Mouse (Mus musculus): ENCODE data around the gene Hoxc6. TPM values are rescaled to one million over a fixed set of nuclear protein-coding genes. Genes with fewer than 3 reads are reported as not detected.

Hoxc6 gene
- not detected in 2 replicates for polyA plus RNA-seq (2012)

GRCm38 (mm10) chr15:102997939-102998355 is at the start of gene Hoxc6:
Hoxc6 (plus strand) TSS chr15:102998257.
- Histone ChIP-seq H3K36me3 (ENCODE audit: control insufficient read depth) (no peaks in the 10 kb centered on the region), H3K4me1 (ENCODE audit: control insufficient read depth) (no peaks in the 10 kb centered on the region), H3K4me3 (replicated peaks) (no peak within 1 kb of the TSS), H3K27me3 (ENCODE audit: control insufficient read depth) (peaks cover 100% of the 10 kb centered on the region), H3K9me3 (ENCODE audit: control insufficient read depth, low read length) (no peaks in the 10 kb centered on the region)
- TF ChIP-seq GATA1 (IDR thresholded peaks at IDR 0.05; ENCODE audit: low read length) = no peak
- TF ChIP-seq TAL1 (IDR thresholded peaks at IDR 0.05; ENCODE audit: low read length) = no peak

- H3K9me3 ChIP-seq (ENCODE audit: control insufficient read depth, low read length) = no peaks in the 10 kb centered on the region; the same call in 1 of the 2 replicates
- no peaks in the 10 kb centered on the region for H3K36me3 ChIP-seq (ENCODE audit: control insufficient read depth)
- H3K4me3 ChIP-seq (replicated peaks) = no peak overlapping the region
- TF ChIP-seq TAL1 (IDR thresholded peaks at IDR 0.05; ENCODE audit: low read length) (no peak), GATA1 (IDR thresholded peaks at IDR 0.05; ENCODE audit: low read length) (no peak)
- peaks cover 100% of the 10 kb centered on the region for H3K27me3 ChIP-seq (ENCODE audit: control insufficient read depth)
- no peaks in the 10 kb centered on the region for H3K4me1 ChIP-seq (ENCODE audit: control insufficient read depth)
These were observed 49.2 kb upstream of the Hoxc6 start for GRCm38 (mm10) chr15:102948842-102949241.

GRCm38 (mm10) chr15:102949696-102950095 is 48.4 kb upstream of the Hoxc6 start:
- Histone ChIP-seq H3K9me3 (ENCODE audit: control insufficient read depth, low read length) (peaks cover 3% of the 10 kb centered on the region; the same call in 1 of the 2 replicates), H3K4me3 (replicated peaks) (no peak overlapping the region), H3K4me1 (ENCODE audit: control insufficient read depth) (no peaks in the 10 kb centered on the region), H3K27me3 (ENCODE audit: control insufficient read depth) (peaks cover 100% of the 10 kb centered on the region), H3K36me3 (ENCODE audit: control insufficient read depth) (no peaks in the 10 kb centered on the region)
- TF ChIP-seq GATA1 (IDR thresholded peaks at IDR 0.05; ENCODE audit: low read length) (no peak), TAL1 (IDR thresholded peaks at IDR 0.05; ENCODE audit: low read length) (no peak)

GRCm38 (mm10) chr15:102950877-102951276 is 47.2 kb upstream of the Hoxc6 start:
- TF ChIP-seq GATA1 (IDR thresholded peaks at IDR 0.05; ENCODE audit: low read length) (no peak), TAL1 (IDR thresholded peaks at IDR 0.05; ENCODE audit: low read length) (no peak)

GRCm38 (mm10) chr15:102953561-102953960 is 44.5 kb upstream of the Hoxc6 start:
- no peak for TF ChIP-seq GATA1 (IDR thresholded peaks at IDR 0.05; ENCODE audit: low read length)
- TF ChIP-seq TAL1 (IDR thresholded peaks at IDR 0.05; ENCODE audit: low read length) = no peak
- Histone ChIP-seq H3K36me3 (ENCODE audit: control insufficient read depth) (no peaks in the 10 kb centered on the region), H3K4me3 (replicated peaks) (no peak overlapping the region), H3K9me3 (ENCODE audit: control insufficient read depth, low read length) (peaks cover 8% of the 10 kb centered on the region; the same call in 1 of the 2 replicates), H3K4me1 (ENCODE audit: control insufficient read depth) (no peaks in the 10 kb centered on the region), H3K27me3 (ENCODE audit: control insufficient read depth) (peaks cover 100% of the 10 kb centered on the region)

More at GRCm38 (mm10) chr15:102950877-102951276, 47.2 kb upstream of the Hoxc6 start:
- H3K27me3 ChIP-seq (ENCODE audit: control insufficient read depth) = peaks cover 100% of the 10 kb centered on the region
- no peak overlapping the region for H3K4me3 ChIP-seq (replicated peaks)
- no peaks in the 10 kb centered on the region for H3K4me1 ChIP-seq (ENCODE audit: control insufficient read depth)
- H3K36me3 ChIP-seq (ENCODE audit: control insufficient read depth) = no peaks in the 10 kb centered on the region
- peaks cover 5% of the 10 kb centered on the region; the same call in 1 of the 2 replicates for H3K9me3 ChIP-seq (ENCODE audit: control insufficient read depth, low read length)

- Histone ChIP-seq H3K4me3 (replicated peaks) (no peak within 1 kb of the TSS), H3K4me1 (ENCODE audit: control insufficient read depth) (no peaks in the 10 kb centered on the region), H3K36me3 (ENCODE audit: control insufficient read depth) (no peaks in the 10 kb centered on the region), H3K9me3 (ENCODE audit: control insufficient read depth, low read length) (peaks cover 8% of the 10 kb centered on the region; the same call in 1 of the 2 replicates), H3K27me3 (ENCODE audit: control insufficient read depth) (peaks cover 100% of the 10 kb centered on the region)
- TF ChIP-seq GATA1 (IDR thresholded peaks at IDR 0.05; ENCODE audit: low read length) (no peak), TAL1 (IDR thresholded peaks at IDR 0.05; ENCODE audit: low read length) (no peak)
These were observed 43.7 kb upstream of the Hoxc6 start, which contains the start of gene Hoxc11 for GRCm38 (mm10) chr15:102954192-102955006. Hoxc11 (plus strand) TSS chr15:102954427.

- TF ChIP-seq GATA1 (IDR thresholded peaks at IDR 0.05; ENCODE audit: low read length) (no peak), TAL1 (IDR thresholded peaks at IDR 0.05; ENCODE audit: low read length) (no peak)
- Histone ChIP-seq H3K36me3 (ENCODE audit: control insufficient read depth) (no peaks in the 10 kb centered on the region), H3K4me1 (ENCODE audit: control insufficient read depth) (no peaks in the 10 kb centered on the region), H3K4me3 (replicated peaks) (no peak overlapping the region), H3K27me3 (ENCODE audit: control insufficient read depth) (peaks cover 100% of the 10 kb centered on the region), H3K9me3 (ENCODE audit: control insufficient read depth, low read length) (peaks cover 8% of the 10 kb centered on the region; the same call in 1 of the 2 replicates)
These were observed 43.1 kb upstream of the Hoxc6 start for GRCm38 (mm10) chr15:102955007-102955382.

- Histone ChIP-seq H3K27me3 (ENCODE audit: control insufficient read depth) (peaks cover 100% of the 10 kb centered on the region), H3K4me3 (replicated peaks) (no peak overlapping the region), H3K4me1 (ENCODE audit: control insufficient read depth) (no peaks in the 10 kb centered on the region), H3K9me3 (ENCODE audit: control insufficient read depth, low read length) (peaks cover 8% of the 10 kb centered on the region; the same call in 1 of the 2 replicates), H3K36me3 (ENCODE audit: control insufficient read depth) (no peaks in the 10 kb centered on the region)
- TF ChIP-seq GATA1 (IDR thresholded peaks at IDR 0.05; ENCODE audit: low read length) (no peak), TAL1 (IDR thresholded peaks at IDR 0.05; ENCODE audit: low read length) (no peak)
These were observed 42.0 kb upstream of the Hoxc6 start for GRCm38 (mm10) chr15:102955833-102956640.

GRCm38 (mm10) chr15:102956906-102957305 is 41.2 kb upstream of the Hoxc6 start:
- TF ChIP-seq GATA1 (IDR thresholded peaks at IDR 0.05; ENCODE audit: low read length) (no peak), TAL1 (IDR thresholded peaks at IDR 0.05; ENCODE audit: low read length) (no peak)
- Histone ChIP-seq H3K36me3 (ENCODE audit: control insufficient read depth) (no peaks in the 10 kb centered on the region), H3K4me3 (replicated peaks) (no peak overlapping the region), H3K27me3 (ENCODE audit: control insufficient read depth) (peaks cover 100% of the 10 kb centered on the region), H3K9me3 (ENCODE audit: control insufficient read depth, low read length) (peaks cover 8% of the 10 kb centered on the region; the same call in 1 of the 2 replicates), H3K4me1 (ENCODE audit: control insufficient read depth) (no peaks in the 10 kb centered on the region)
